Mouse (Mus musculus) T-helper 1 cell (primary cell): Measurements from ENCODE around the gene Olfr560.

Experiments
- in situ Hi-C: fragments of 300-600 bp; cut with MboI, MseI; formaldehyde crosslinking; loops from one replicate; pipeline ENCODE4 v1.15.1; 2025; ENCODE audit warnings: high pct_unique_total_duplicates

Gene Olfr560

GRCm38 (mm10) chr7:102759266-102759665 is at the start of gene Olfr560, which contains the start of gene Olfr78:
Gene Olfr560 (minus strand): TSS chr7:102759366.
Gene Olfr78 (minus strand): TSS chr7:102759471.
- in situ Hi-C loops: no loop called here

- in situ Hi-C loops: no loop called here
These were observed 44.0 kb upstream of the Olfr560 start, which contains the start of gene Olfr564 for GRCm38 (mm10) chr7:102803180-102803579. Gene Olfr564 (plus strand): TSS chr7:102803480.

GRCm38 (mm10) chr7:102770921-102771320 is 11.8 kb upstream of the Olfr560 start, which contains the start of gene Olfr561:
Gene Olfr561 (plus strand): TSS chr7:102771221.
- in situ Hi-C loops: no loop called here

DNA sequence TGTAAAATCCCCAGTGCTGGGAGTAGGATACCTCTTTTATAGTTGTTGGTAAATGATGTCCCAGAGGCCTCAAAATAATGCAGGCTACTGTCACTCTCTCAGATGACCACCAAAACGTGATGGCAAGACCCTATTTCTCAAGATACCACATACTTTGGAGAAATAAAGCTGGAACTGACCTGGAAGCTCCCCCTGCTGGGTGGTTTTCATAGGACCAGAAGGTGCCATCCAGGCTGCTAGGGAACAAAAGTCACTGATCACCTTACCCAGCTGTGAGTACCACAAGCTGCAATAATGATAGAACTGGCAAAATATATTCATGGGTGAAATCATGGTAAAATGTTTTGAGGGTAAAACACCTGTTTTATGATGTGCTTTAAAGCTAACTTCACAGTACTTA is 7.1 kb downstream of the Olfr560 start:
- in situ Hi-C loops: no loop called here

DNA sequence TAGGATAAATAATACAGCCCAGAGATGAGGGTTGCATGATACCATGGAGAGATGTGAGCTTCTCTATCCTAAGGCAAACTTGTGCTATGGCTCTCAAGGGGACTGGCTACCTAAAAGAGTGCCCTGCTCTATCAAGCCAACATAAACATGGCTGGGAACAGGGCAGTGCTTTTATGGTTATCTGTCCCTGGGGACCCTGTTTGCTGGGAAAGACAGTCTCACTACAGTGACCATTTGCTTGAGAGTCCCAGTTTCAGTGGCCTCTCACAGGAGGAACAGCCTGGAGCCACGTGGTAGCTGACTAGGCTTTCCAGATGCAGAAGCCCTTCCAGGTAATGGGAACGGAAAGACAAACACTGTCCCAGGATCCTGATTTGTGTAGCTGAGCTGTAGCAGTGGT is 21.5 kb downstream of the Olfr560 start:
- in situ Hi-C loops: no loop called here

DNA sequence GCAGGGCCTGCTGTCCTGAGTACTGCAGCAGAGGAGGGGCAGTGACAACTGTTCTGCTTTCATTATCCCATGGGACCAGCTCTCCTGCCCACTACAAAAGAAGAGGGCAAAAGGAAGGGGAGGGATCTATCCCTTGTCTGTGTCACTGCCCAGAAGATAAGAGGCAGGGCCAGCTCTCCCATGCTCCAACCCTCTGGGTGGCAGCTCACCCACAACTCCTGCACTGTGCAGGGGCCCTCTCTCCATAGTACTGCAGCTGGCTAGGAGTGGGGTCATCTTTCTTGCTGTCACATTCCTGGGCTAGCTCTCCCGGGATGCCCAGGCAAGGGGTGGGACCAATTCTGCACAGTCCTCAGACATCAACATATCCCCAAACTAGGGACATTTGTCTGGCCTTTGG is 25.4 kb downstream of the Olfr560 start:
- in situ Hi-C loops: no loop called here

DNA sequence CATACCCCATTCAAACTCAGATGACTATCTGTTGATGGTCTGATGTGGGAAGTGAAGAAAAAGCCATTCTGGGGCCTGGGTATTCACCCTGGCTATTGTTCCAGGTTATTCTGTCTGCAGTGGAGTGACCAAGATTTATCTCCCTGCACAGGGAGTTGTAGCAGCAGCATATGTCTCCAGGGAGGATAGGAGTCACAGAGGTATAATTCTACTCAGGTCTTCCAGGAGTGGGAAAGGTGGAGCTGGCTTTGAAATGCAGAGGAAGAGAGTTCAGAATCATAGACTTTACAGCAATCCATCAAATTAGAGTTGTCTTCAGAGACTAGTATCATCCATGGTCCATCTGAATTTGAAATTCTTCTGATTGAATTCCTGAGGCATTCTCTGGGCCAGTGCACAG is 31.8 kb downstream of the Olfr560 start, which contains the start of gene Olfr559:
Olfr559 (minus strand) TSS at position 101 of the 400 bp plus-strand sequence.
- in situ Hi-C loops: no loop called here

GRCm38 (mm10) chr7:102718970-102719369 is 40.2 kb downstream of the Olfr560 start, which contains the start of gene Olfr33:
Gene Olfr33 (minus strand): TSS chr7:102719070.
- in situ Hi-C loops: no loop called here

GRCm38 (mm10) chr7:102701915-102702314 is 57.3 kb downstream of the Olfr560 start, which contains the start of gene Olfr558:
Gene Olfr558 (plus strand): TSS chr7:102702215.
- in situ Hi-C loops: no loop called here
